Mouse (Mus musculus): ENCODE results near the gene Fen1. TPM values are rescaled to one million over a fixed set of nuclear protein-coding genes. Genes with fewer than 3 reads are reported as not detected.
A peak's percentile ranks its signal among the peaks of the same experiment; 100 is the strongest.
"Not testable (repeated sequence)": the region's sequence is repeated elsewhere in the genome, so short reads cannot be mapped to it uniquely, and the experiment has no call there.

Fen1 gene
- total RNA-seq, 2 experiments from 2014 or later, result 4.5 to 4.7 TPM

GRCm38 (mm10) chr19:10184096-10184495 is 19.9 kb downstream of the Fen1 start:
- DNase-seq (ENCODE audit: low spot score), result no peak
- intact Hi-C loops (cut with DNase I), result loop anchor here (5.0 kb wide), 2 partner anchors 82 to 282 kb away; partner anchors contain the start of gene Fads2

- intact Hi-C loops (cut with DNase I), result loop anchor here (5.0 kb wide), 2 partner anchors 81 to 281 kb away; partner anchors contain the start of gene Fads2
- peak; percentile 59 for DNase-seq (ENCODE audit: low spot score)
Measured at GRCm38 (mm10) chr19:10183299-10183983, 20.5 kb downstream of the Fen1 start.

- DNase-seq (ENCODE audit: low spot score), result peak; percentile 90
- intact Hi-C loops (cut with DNase I), result loop anchor here (5.0 kb wide), 2 partner anchors 80 to 280 kb away; partner anchors contain the start of gene Fads2
Measured at GRCm38 (mm10) chr19:10182670-10183298, 21.2 kb downstream of the Fen1 start, which contains the start of gene Fads1. Gene Fads1, plus strand, starts transcription at chr19:10182888.

GRCm38 (mm10) chr19:10182142-10182541 is 21.8 kb downstream of the Fen1 start:
- DNase-seq (ENCODE audit: low spot score), result no peak
- intact Hi-C loops (cut with DNase I), result loop anchor here (5.0 kb wide), 2 partner anchors 80 to 280 kb away; partner anchors contain the start of gene Fads2

GRCm38 (mm10) chr19:10181225-10181624 is 22.7 kb downstream of the Fen1 start:
- intact Hi-C loops (cut with DNase I), result loop anchor here (5.0 kb wide), 2 partner anchors 79 to 279 kb away; partner anchors contain the start of gene Fads2
- no peak for DNase-seq (ENCODE audit: low spot score)

- intact Hi-C loops (cut with DNase I), result no loop called here
- no peak for DNase-seq (ENCODE audit: low spot score)
Measured at GRCm38 (mm10) chr19:10176941-10177372, 27.0 kb downstream of the Fen1 start.

GRCm38 (mm10) chr19:10176477-10176876 is 27.5 kb downstream of the Fen1 start:
- intact Hi-C loops (cut with DNase I), result no loop called here
- no peak for DNase-seq (ENCODE audit: low spot score)

GRCm38 (mm10) chr19:10174956-10175355 is 29.0 kb downstream of the Fen1 start:
- no peak for DNase-seq (ENCODE audit: low spot score)
- intact Hi-C loops (cut with DNase I), result no loop called here

- intact Hi-C loops (cut with DNase I), result no loop called here
- DNase-seq (ENCODE audit: low spot score), result no peak
Measured at GRCm38 (mm10) chr19:10173844-10174539, 30.0 kb downstream of the Fen1 start.

- no peak for DNase-seq (ENCODE audit: low spot score)
- intact Hi-C loops (cut with DNase I), result no loop called here
Measured at GRCm38 (mm10) chr19:10173116-10173718, 30.8 kb downstream of the Fen1 start.

GRCm38 (mm10) chr19:10171846-10172245 is 32.1 kb downstream of the Fen1 start:
- intact Hi-C loops (cut with DNase I), result no loop called here

GRCm38 (mm10) chr19:10171359-10171758 is 32.6 kb downstream of the Fen1 start:
- intact Hi-C loops (cut with DNase I), result no loop called here
- DNase-seq (ENCODE audit: low spot score), result no peak

More at GRCm38 (mm10) chr19:10171846-10172245, 32.1 kb downstream of the Fen1 start:
- no peak for DNase-seq (ENCODE audit: low spot score)

GRCm38 (mm10) chr19:10170466-10170865 is 33.5 kb downstream of the Fen1 start:
- intact Hi-C loops (cut with DNase I), result no loop called here
- DNase-seq (ENCODE audit: low spot score), result no peak

GRCm38 (mm10) chr19:10169692-10170330 is 34.2 kb downstream of the Fen1 start:
- DNase-seq (ENCODE audit: low spot score); intact Hi-C loops (cut with DNase I): not testable (repeated sequence)

GRCm38 (mm10) chr19:10169179-10169578 is 34.8 kb downstream of the Fen1 start:
- intact Hi-C loops (cut with DNase I), result no loop called here
- no peak for DNase-seq (ENCODE audit: low spot score)

- intact Hi-C loops (cut with DNase I), result no loop called here
- DNase-seq (ENCODE audit: low spot score), result no peak
Measured at GRCm38 (mm10) chr19:10168441-10168840, 35.5 kb downstream of the Fen1 start.

- intact Hi-C loops (cut with DNase I), result no loop called here
- DNase-seq (ENCODE audit: low spot score), result no peak
Measured at GRCm38 (mm10) chr19:10167951-10168350, 36.0 kb downstream of the Fen1 start.

- intact Hi-C loops (cut with DNase I), result no loop called here
Measured at GRCm38 (mm10) chr19:10167112-10167511, 36.9 kb downstream of the Fen1 start.

GRCm38 (mm10) chr19:10165928-10166327 is 38.0 kb downstream of the Fen1 start:
- intact Hi-C loops (cut with DNase I); DNase-seq (ENCODE audit: low spot score): not testable (repeated sequence)

More at GRCm38 (mm10) chr19:10167112-10167511, 36.9 kb downstream of the Fen1 start:
- no peak for DNase-seq (ENCODE audit: low spot score)
